Mouse (Mus musculus) MEL (cell line): ENCODE measurements at regions not wholly inside any gene's neighbourhood (a gene's known extent, or its start where the extent isn't known, plus 50 kb on each side); places are given as distances from the start of the nearest gene placed in this dataset.

ENCODE experiments used
- CHD2 ChIP-seq: IDR thresholded peaks from 2 replicates; pipeline ENCODE4 v1.6.1; 2011; ENCODE audit warnings: low read length, improper control_type of control experiment
- CTCF ChIP-seq, 3 experiments: IDR thresholded peaks in 2 of 3; conservative IDR thresholded peaks in 1 of 3; 2 replicates each; pipeline ENCODE4 v1.5.1; 2011 to 2012; ENCODE audit warnings: low read length in 3 of 3, low read depth in 2 of 3, mild to moderate bottlenecking in 2 of 3, improper control_type of control experiment in 1 of 3, inconsistent platforms in 1 of 3, mixed read lengths in 1 of 3, moderate library complexity in 1 of 3; ENCODE audit not compliant: control insufficient read depth in 1 of 3, insufficient read depth in 1 of 3, poor library complexity in 1 of 3, severe bottlenecking in 1 of 3
- EP300 ChIP-seq, 2 experiments: IDR thresholded peaks; 2 replicates each; pipeline ENCODE4 v1.6.1; 2011; ENCODE audit warnings: improper control_type of control experiment in 2 of 2, low read length in 2 of 2, low read depth in 1 of 2, mild to moderate bottlenecking in 1 of 2
- POLR2A ChIP-seq, 2 experiments: IDR thresholded peaks; 2 replicates each; pipeline ENCODE4 v1.6.1; 2011 to 2012; ENCODE audit warnings: low read length in 2 of 2, mild to moderate bottlenecking in 2 of 2, control low read depth in 1 of 2, improper control_type of control experiment in 1 of 2, low read depth in 1 of 2, moderate library complexity in 1 of 2; ENCODE audit not compliant: control insufficient read depth in 1 of 2, insufficient read depth in 1 of 2, poor library complexity in 1 of 2
- ZC3H11A ChIP-seq: IDR thresholded peaks from 2 replicates; pipeline ENCODE4 v1.6.1; 2012; ENCODE audit warnings: low read depth, mild to moderate bottlenecking, inconsistent platforms, low read length, improper control_type of control experiment
- ZNF384 ChIP-seq: IDR thresholded peaks from 2 replicates; pipeline ENCODE4 v1.6.1; 2012; ENCODE audit warnings: low read depth, mild to moderate bottlenecking, inconsistent platforms, low read length, improper control_type of control experiment

- TF ChIP-seq ZNF384 (no peak), CTCF (IDR thresholded peaks at IDR 0.05 in 2 of 3, conservative IDR thresholded peaks at IDR 0.05 in 1 of 3; ENCODE audit: control insufficient read depth in 1 of 3, insufficient read depth in 1 of 3, low read depth in 2 of 3, low read length in 3 of 3, poor library complexity in 1 of 3, severe bottlenecking in 1 of 3) (no peak), POLR2A (IDR thresholded peaks at IDR 0.05; ENCODE audit: control insufficient read depth in 1 of 2, insufficient read depth in 1 of 2, low read depth in 1 of 2, low read length in 2 of 2, poor library complexity in 1 of 2) (no peak), EP300 (IDR thresholded peaks at IDR 0.05; ENCODE audit: low read depth in 1 of 2, low read length in 2 of 2) (no peak), ZC3H11A (no peak), CHD2 (no peak)
Measured at GRCm38 (mm10) chr6:140308641-140309040, 115.2 kb upstream of the Plekha5 start.
